Mouse (Mus musculus): ENCODE data around the gene Tbc1d10c. TPM values are rescaled to one million over a fixed set of nuclear protein-coding genes. Genes with fewer than 3 reads are reported as not detected.

Tbc1d10c gene
- polyA plus RNA-seq, 1 experiment from 2014 or later: 3.1 TPM

DNA sequence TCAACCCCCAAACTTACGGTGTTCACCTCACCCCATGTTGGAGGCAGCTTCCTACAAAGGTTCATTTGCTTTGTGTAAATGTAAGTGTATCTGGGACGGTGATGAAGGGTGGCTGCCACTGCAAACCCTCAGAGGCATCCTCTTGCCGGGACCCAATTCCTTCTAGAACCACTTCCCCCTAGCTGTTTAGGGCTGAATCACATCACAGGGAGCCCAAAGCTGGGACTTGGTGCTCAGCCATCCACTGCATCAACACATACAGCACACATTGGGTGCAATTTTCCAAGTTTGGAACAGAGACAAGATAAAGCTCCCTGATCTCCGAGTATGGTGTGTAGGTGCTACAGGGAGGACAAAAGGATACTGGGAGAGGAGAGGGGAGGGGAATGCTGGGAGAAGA, 13.8 kb upstream of the Tbc1d10c start:
- H3K9me3 ChIP-seq (ENCODE audit: low read length): no peaks in the 10 kb centered on the region
- peaks cover 22% of the 10 kb centered on the region for H3K4me1 ChIP-seq (ENCODE audit: insufficient read depth, low read length)
- peaks cover 3% of the 10 kb centered on the region; the same call in 1 of the 2 replicates for H3K27me3 ChIP-seq (ENCODE audit: insufficient read depth, low read length)
- H3K27ac ChIP-seq (ENCODE audit: low read length): no peak overlapping the region
- H3K36me3 ChIP-seq (ENCODE audit: insufficient read depth, low read length): 0 out of 2 replicates have a peak, but pooled peaks cover 3% of the 10 kb centered on the region
- WGBS: 61% methylated on average over 4 of the region's 4 CpGs
- H3K4me3 ChIP-seq (ENCODE audit: low read length): no peak overlapping the region
- ATAC-seq (ENCODE audit: low FRiP score, low TSS enrichment): no peak
- no peak overlapping the region for H3K9ac ChIP-seq (replicated peaks; ENCODE audit: low read length)
- no peak overlapping the region for H3K4me2 ChIP-seq (replicated peaks; ENCODE audit: low read depth, low read length)

DNA sequence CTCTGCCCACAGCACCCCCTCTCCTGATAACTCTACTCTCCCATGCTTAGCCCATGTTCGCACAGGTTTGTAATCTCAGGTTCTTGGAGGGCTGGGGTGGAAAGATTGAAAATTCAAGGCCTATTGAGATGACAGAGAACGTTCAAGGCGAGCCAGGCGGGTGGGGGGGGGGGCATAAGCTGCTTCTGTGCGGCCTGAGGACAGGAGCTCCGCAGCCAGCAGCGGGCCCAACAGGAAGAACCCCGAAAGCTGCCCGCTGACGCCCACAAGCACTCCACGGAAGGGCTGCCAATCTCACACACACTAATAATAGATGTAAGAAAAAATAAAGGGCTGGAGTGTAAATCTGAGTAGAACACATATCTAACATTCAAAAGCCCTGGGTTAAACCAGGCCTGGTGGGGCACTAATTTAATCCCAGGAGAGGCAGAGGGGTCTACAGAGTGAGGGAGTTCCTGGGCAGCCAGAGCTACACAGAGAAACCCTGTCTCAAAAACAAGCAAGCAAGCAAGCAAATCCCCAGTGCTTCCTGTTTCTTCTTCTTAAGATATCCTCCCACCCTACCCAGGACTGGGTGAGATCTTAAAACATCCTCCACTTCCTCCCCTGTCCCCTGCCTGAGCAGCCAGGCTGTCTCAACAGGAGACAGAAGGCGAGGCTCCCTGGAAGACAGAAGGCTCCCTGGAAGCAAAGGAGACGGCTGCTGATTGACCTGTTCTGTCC, 12.7 kb upstream of the Tbc1d10c start:
- ATAC-seq (ENCODE audit: low FRiP score, low TSS enrichment): no peak
- no peak overlapping the region for H3K9ac ChIP-seq (replicated peaks; ENCODE audit: low read length)
- H3K4me2 ChIP-seq (replicated peaks; ENCODE audit: low read depth, low read length): no peak overlapping the region
- no peak overlapping the region for H3K4me3 ChIP-seq (ENCODE audit: low read length)
- H3K36me3 ChIP-seq (ENCODE audit: insufficient read depth, low read length): 0 out of 2 replicates have a peak, but pooled peaks cover 3% of the 10 kb centered on the region
- H3K9me3 ChIP-seq (ENCODE audit: low read length): no peaks in the 10 kb centered on the region
- H3K27me3 ChIP-seq (ENCODE audit: insufficient read depth, low read length): peaks cover 3% of the 10 kb centered on the region; the same call in 1 of the 2 replicates
- WGBS: 66% methylated on average over 13 of the region's 13 CpGs
- 0 out of 2 replicates have a peak overlapping the region, but pooled peaks have one; percentile 31 for H3K27ac ChIP-seq (ENCODE audit: low read length)
- H3K4me1 ChIP-seq (ENCODE audit: insufficient read depth, low read length): peaks cover 22% of the 10 kb centered on the region

DNA sequence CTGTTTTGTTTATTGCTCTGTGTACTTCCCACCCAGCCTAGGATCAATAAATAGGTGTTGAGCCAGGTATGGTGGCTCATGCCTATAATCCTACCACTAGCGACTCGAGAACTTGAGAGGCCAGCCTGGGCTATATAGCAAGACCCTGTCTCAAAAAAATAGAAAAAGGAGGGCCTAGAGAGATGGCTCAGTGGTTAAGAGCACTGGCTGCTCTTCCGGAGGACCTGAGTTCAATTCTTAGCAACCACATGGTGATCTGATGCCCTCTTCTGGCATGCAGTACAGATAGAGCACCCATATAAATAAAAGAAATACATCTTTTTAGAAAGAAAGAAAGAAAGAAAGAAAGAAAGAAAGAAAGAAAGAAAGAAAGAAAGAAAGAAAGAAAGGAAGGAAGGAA, 12.1 kb upstream of the Tbc1d10c start:
- Histone ChIP-seq H3K27ac (ENCODE audit: low read length) (no peak overlapping the region), H3K36me3 (ENCODE audit: insufficient read depth, low read length) (0 out of 2 replicates have a peak, but pooled peaks cover 3% of the 10 kb centered on the region), H3K4me3 (ENCODE audit: low read length) (no peak overlapping the region), H3K4me2 (replicated peaks; ENCODE audit: low read depth, low read length) (no peak overlapping the region), H3K27me3 (ENCODE audit: insufficient read depth, low read length) (peaks cover 3% of the 10 kb centered on the region; the same call in 1 of the 2 replicates), H3K4me1 (ENCODE audit: insufficient read depth, low read length) (peaks cover 22% of the 10 kb centered on the region), H3K9me3 (ENCODE audit: low read length) (no peaks in the 10 kb centered on the region), H3K9ac (replicated peaks; ENCODE audit: low read length) (no peak overlapping the region)
- ATAC-seq (ENCODE audit: low FRiP score, low TSS enrichment): no peak
- 69% methylated on average over 3 of the region's 3 CpGs for WGBS

DNA sequence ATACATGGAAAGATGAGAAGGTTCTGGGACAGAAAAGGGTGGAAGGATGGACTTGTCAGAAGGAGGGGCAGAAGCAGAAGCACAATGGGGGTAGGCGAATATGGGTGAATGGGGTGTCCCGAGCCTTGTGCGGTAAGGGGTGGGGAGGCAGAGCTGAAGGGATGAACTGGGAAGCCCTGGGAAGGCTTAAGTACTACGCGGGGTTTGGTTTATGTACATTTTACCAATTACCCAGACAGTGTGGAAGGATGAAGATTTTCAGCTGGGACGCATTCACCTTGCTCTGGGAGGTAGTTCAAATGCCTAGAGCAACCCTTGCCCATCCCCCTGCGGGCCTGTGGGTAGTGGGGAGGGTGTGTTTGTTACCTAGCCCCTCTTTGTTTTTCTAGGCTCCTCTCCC, 11.1 kb upstream of the Tbc1d10c start:
- peaks cover 27% of the 10 kb centered on the region for H3K4me1 ChIP-seq (ENCODE audit: insufficient read depth, low read length)
- 22% methylated on average over 7 of the region's 7 CpGs for WGBS
- H3K27ac ChIP-seq (ENCODE audit: low read length): no peak overlapping the region
- H3K27me3 ChIP-seq (ENCODE audit: insufficient read depth, low read length): peaks cover 3% of the 10 kb centered on the region; the same call in 1 of the 2 replicates
- H3K4me3 ChIP-seq (ENCODE audit: low read length): peak overlapping the region; percentile 56
- H3K9ac ChIP-seq (replicated peaks; ENCODE audit: low read length): peak overlapping the region; percentile 71
- H3K4me2 ChIP-seq (replicated peaks; ENCODE audit: low read depth, low read length): peak overlapping the region; percentile 96
- H3K9me3 ChIP-seq (ENCODE audit: low read length): no peaks in the 10 kb centered on the region
- ATAC-seq (ENCODE audit: low FRiP score, low TSS enrichment): 0 out of 2 replicates have a peak, but pooled peaks have one; percentile 2
- peaks cover 10% of the 10 kb centered on the region for H3K36me3 ChIP-seq (ENCODE audit: insufficient read depth, low read length)

DNA sequence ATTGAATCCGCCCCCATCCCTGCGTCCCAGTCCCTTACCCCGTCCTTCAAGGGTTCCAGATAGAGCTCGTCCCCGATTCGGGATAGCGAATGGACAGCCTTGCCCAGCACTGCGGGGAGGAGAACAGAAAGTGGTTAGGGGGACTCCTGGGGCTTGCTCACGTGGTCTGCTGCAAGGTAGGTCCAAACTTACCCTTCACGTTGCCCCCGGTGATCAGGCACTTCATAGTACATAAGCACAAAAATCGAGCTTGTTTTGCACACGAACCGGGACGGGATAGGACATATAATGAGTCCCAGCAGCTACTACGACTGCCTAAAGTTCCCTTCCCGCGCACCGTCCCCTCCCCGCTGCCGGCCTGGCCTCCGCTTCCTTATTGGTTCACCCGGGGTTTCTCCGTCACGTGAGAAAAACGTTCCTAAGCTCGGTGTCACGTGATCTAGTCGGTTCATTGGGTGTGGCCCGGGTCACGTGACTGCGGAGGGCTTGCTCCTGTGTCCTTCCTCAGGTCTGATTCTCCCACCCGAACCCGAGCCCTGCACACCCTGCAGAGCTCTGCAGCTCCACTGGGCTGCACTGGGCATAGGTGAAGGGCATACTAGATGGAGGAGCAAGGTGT, 10.3 kb upstream of the Tbc1d10c start, which contains the start of gene Rad9a:
Rad9a (minus strand) TSS at position 372 of the 619 bp plus-strand sequence.
- no peaks in the 10 kb centered on the region for H3K9me3 ChIP-seq (ENCODE audit: low read length)
- H3K36me3 ChIP-seq (ENCODE audit: insufficient read depth, low read length): peaks cover 17% of the 10 kb centered on the region
- H3K27me3 ChIP-seq (ENCODE audit: insufficient read depth, low read length): peaks cover 3% of the 10 kb centered on the region; the same call in 1 of the 2 replicates
- H3K4me3 ChIP-seq (ENCODE audit: low read length): peak within 1 kb of the TSS; percentile 56
- H3K27ac ChIP-seq (ENCODE audit: low read length): peak within 1 kb of the TSS; percentile 59; the same call in 1 of the 2 replicates
- under 1% methylated on average over 34 of the region's 34 CpGs for WGBS
- peak within 1 kb of the TSS; percentile 96 for H3K4me2 ChIP-seq (replicated peaks; ENCODE audit: low read depth, low read length)
- peak within 1 kb of the TSS; percentile 71 for H3K9ac ChIP-seq (replicated peaks; ENCODE audit: low read length)
- ATAC-seq (ENCODE audit: low FRiP score, low TSS enrichment): peak; percentile 89
- peaks cover 34% of the 10 kb centered on the region for H3K4me1 ChIP-seq (ENCODE audit: insufficient read depth, low read length)

DNA sequence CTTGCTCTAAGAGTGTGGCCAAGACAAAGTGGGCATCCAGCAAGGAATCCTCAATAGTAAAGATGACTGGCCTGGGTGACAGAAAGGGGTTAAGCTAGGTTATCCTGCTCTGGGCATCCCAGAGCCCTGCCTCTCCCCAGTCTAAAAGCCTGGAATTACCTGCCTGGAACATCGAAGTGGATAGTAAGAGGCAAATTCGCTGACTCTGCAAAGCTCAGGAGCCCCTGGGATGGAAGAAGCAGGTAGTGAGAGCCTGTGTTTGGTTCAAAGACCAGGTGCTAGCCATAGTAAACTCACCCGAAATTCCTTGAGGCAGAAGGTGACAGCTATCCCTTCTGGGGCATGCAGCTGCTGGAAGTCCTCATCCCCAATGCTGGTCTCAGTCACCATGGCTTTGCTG, 6.1 kb upstream of the Tbc1d10c start:
- H3K9me3 ChIP-seq (ENCODE audit: low read length): no peaks in the 10 kb centered on the region
- peaks cover 59% of the 10 kb centered on the region for H3K4me1 ChIP-seq (ENCODE audit: insufficient read depth, low read length)
- peak overlapping the region; percentile 23; the same call in 1 of the 2 replicates for H3K27ac ChIP-seq (ENCODE audit: low read length)
- no peaks in the 10 kb centered on the region for H3K27me3 ChIP-seq (ENCODE audit: insufficient read depth, low read length)
- peaks cover 47% of the 10 kb centered on the region for H3K36me3 ChIP-seq (ENCODE audit: insufficient read depth, low read length)
- H3K4me3 ChIP-seq (ENCODE audit: low read length): no peak overlapping the region
- no peak overlapping the region for H3K9ac ChIP-seq (replicated peaks; ENCODE audit: low read length)
- H3K4me2 ChIP-seq (replicated peaks; ENCODE audit: low read depth, low read length): no peak overlapping the region
- no peak for ATAC-seq (ENCODE audit: low FRiP score, low TSS enrichment)
- WGBS: 74% methylated on average over 3 of the region's 3 CpGs

DNA sequence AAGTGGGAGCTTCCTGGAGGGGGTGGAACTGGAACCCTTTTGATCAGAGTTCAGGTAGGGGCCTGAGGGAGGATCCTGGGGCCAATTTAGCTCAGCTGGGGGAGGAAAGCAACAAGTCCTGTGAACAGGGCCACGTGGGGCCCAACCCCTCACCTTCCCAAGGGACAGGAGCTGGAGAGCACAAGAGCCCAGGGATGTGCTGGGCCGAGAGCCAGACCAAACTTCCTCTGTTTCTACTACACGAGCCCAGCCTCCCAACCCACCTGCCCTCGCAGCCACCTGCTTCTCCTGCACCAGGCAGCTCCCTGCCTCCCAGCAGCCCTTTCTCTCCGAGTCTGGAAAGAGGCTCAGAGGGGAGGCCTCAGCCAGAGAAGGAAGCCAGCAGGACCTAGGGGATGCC, 5.5 kb upstream of the Tbc1d10c start:
- H3K9ac ChIP-seq (replicated peaks; ENCODE audit: low read length): peak overlapping the region; percentile 36
- H3K4me1 ChIP-seq (ENCODE audit: insufficient read depth, low read length): peaks cover 54% of the 10 kb centered on the region
- WGBS: 5% methylated on average over 5 of the region's 5 CpGs
- peaks cover 47% of the 10 kb centered on the region for H3K36me3 ChIP-seq (ENCODE audit: insufficient read depth, low read length)
- ATAC-seq (ENCODE audit: low FRiP score, low TSS enrichment): no peak
- H3K9me3 ChIP-seq (ENCODE audit: low read length): no peaks in the 10 kb centered on the region
- H3K4me3 ChIP-seq (ENCODE audit: low read length): no peak overlapping the region
- no peaks in the 10 kb centered on the region for H3K27me3 ChIP-seq (ENCODE audit: insufficient read depth, low read length)
- no peak overlapping the region for H3K4me2 ChIP-seq (replicated peaks; ENCODE audit: low read depth, low read length)
- peak overlapping the region; percentile 23; the same call in 1 of the 2 replicates for H3K27ac ChIP-seq (ENCODE audit: low read length)

DNA sequence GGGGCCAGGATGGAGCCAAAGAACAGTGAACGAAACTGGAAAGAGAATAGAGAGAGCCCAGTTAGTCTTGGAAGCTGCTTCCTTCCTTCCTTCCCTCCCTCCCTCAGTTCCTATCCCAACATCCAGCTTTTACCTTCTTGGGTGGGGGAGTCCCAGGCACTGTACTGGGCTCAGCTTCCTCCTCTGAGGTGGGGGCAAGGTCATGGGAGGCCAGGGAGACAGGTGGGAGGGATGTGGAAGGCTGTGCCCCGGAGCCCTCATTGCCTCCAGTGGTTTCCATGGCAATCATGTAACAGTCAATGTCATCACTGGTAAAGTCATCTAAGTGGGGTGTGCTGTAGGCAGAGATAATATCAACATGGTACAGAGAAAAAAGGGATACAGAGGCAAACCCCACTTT, 5.0 kb upstream of the Tbc1d10c start:
- Histone ChIP-seq H3K4me2 (replicated peaks; ENCODE audit: low read depth, low read length) (no peak overlapping the region), H3K4me3 (ENCODE audit: low read length) (no peak overlapping the region), H3K27me3 (ENCODE audit: insufficient read depth, low read length) (no peaks in the 10 kb centered on the region), H3K27ac (ENCODE audit: low read length) (peak overlapping the region; percentile 23; the same call in 1 of the 2 replicates), H3K36me3 (ENCODE audit: insufficient read depth, low read length) (peaks cover 47% of the 10 kb centered on the region), H3K9ac (replicated peaks; ENCODE audit: low read length) (no peak overlapping the region), H3K4me1 (ENCODE audit: insufficient read depth, low read length) (peaks cover 59% of the 10 kb centered on the region), H3K9me3 (ENCODE audit: low read length) (no peaks in the 10 kb centered on the region)
- no peak for ATAC-seq (ENCODE audit: low FRiP score, low TSS enrichment)
- WGBS: 26% methylated on average over 2 of the region's 2 CpGs

DNA sequence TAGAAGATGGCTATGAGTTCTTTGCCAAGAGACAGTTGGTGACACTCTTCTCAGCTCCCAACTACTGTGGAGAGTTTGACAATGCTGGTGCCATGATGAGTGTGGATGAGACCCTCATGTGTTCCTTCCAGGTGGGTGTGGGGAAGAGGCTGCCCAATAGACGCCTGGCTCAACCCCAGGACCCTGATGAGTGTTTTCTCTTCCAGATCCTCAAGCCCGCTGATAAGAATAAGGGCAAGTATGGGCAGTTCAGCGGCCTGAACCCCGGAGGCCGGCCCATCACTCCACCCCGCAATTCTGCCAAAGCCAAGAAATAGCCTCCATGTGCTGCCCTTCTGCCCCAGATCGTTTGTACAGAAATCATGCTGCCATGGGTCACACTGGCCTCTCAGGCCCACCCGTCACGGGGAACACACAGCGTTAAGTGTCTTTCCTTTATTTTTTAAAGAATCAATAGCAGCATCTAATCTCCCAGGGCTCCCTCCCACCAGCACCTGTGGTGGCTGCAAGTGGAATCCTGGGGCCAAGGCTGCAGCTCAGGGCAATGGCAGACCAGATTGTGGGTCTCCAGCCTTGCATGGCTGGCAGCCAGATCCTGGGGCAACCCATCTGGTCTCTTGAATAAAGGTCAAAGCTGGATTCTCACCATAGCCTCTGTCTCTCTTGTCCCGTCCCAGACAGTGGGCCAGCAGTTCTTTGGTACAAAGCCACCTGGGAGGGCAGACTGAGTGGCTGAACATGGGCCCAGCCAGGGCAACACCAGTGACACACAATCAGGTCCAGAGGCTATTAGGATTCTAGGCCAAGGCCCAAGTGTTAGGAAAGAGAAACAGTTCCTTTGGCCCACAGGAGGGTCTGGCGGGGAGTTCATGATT, 3.9 kb upstream of the Tbc1d10c start:
- no peak overlapping the region for H3K4me2 ChIP-seq (replicated peaks; ENCODE audit: low read depth, low read length)
- H3K36me3 ChIP-seq (ENCODE audit: insufficient read depth, low read length): peaks cover 45% of the 10 kb centered on the region
- WGBS: 70% methylated on average over 12 of the region's 12 CpGs
- no peaks in the 10 kb centered on the region for H3K9me3 ChIP-seq (ENCODE audit: low read length)
- H3K4me1 ChIP-seq (ENCODE audit: insufficient read depth, low read length): peaks cover 57% of the 10 kb centered on the region
- H3K27ac ChIP-seq (ENCODE audit: low read length): no peak overlapping the region
- H3K9ac ChIP-seq (replicated peaks; ENCODE audit: low read length): no peak overlapping the region; the same call in 1 of the 2 replicates
- ATAC-seq (ENCODE audit: low FRiP score, low TSS enrichment): no peak
- no peaks in the 10 kb centered on the region for H3K27me3 ChIP-seq (ENCODE audit: insufficient read depth, low read length)
- H3K4me3 ChIP-seq (ENCODE audit: low read length): no peak overlapping the region
